Mouse (Mus musculus) hindbrain, postnatal 0 days (tissue): ENCODE measurements around the gene Thbs3. TPM values are rescaled to one million over a fixed set of nuclear protein-coding genes. Genes with fewer than 3 reads are reported as not detected.
A peak's percentile ranks its signal among the peaks of the same experiment; 100 is the strongest.

Experiments used
- ATAC-seq: fragments of 200-750 bp; cut with Nextera tagmentation; 2 replicates; pipeline ENCODE4 v1.8.0; 2017; ENCODE audit warnings: mild to moderate bottlenecking, moderate TSS enrichment, moderate library complexity
- DNase-seq: peaks from one replicate; pipeline ENCODE4 v3.0.0-alpha.2; 2015; ENCODE audit warnings: low spot score
- H3K27ac ChIP-seq: fragments of 300-500 bp; sonication (generic); 2 replicates; pipeline ENCODE4 v1.5.1; 2014; ENCODE audit warnings: mild to moderate bottlenecking
- H3K27me3 ChIP-seq: fragments of 300-500 bp; sonication (generic); 2 replicates; pipeline ENCODE4 v1.6.1; 2014; ENCODE audit warnings: low read length, mixed read lengths; ENCODE audit not compliant: insufficient read depth
- H3K36me3 ChIP-seq: fragments of 300-500 bp; sonication (generic); 2 replicates; pipeline ENCODE4 v1.6.1; 2014; ENCODE audit warnings: low read length, mixed read lengths; ENCODE audit not compliant: insufficient read depth
- H3K4me1 ChIP-seq: fragments of 300-500 bp; sonication (generic); 2 replicates; pipeline ENCODE4 v1.6.1; 2014; ENCODE audit warnings: antibody characterized with exemption, low read length, mixed read lengths; ENCODE audit not compliant: insufficient read depth
- H3K4me2 ChIP-seq: fragments of 300-500 bp; sonication (generic); 2 replicates; pipeline ENCODE4 v1.6.1; 2014; ENCODE audit warnings: low read depth, mild to moderate bottlenecking, low read length, moderate library complexity, mixed read lengths
- H3K4me3 ChIP-seq: fragments of 300-500 bp; sonication (generic); 2 replicates; pipeline ENCODE4 v1.5.1; 2014; ENCODE audit warnings: low read length
- H3K9ac ChIP-seq: fragments of 300-500 bp; sonication (generic); replicated peaks from 2 replicates; pipeline ENCODE4 v1.6.1; 2014; ENCODE audit warnings: mild to moderate bottlenecking, low read length, moderate library complexity, mixed read lengths
- H3K9me3 ChIP-seq: fragments of 300-500 bp; sonication (generic); 2 replicates; pipeline ENCODE4 v1.6.1; 2016; ENCODE audit warnings: low read length, mixed read lengths
- CTCF ChIP-seq: IDR thresholded peaks from 2 replicates; pipeline ENCODE4 v1.5.1; 2016; ENCODE audit warnings: antibody characterized with exemption, control low read depth, low read depth
- WGBS: fragments of 180-500 bp; shearing (Covaris S2); extraction: QIAGEN DNeasy Blood & Tissue Kit; methylation state at CpG from one replicate; pipeline ENCODE4 v1.1.7; 2014; 5-methylcytosine and 5-hydroxymethylcytosine counted together
- polyA plus RNA-seq: library from polyadenylated mRNA; unstranded; fragments of >200 nt; fragmentation: Nextera tagmentation; extraction: Ambion mirVana; gene quantifications from 2 replicates; pipeline ENCODE4 v1.2.1, GENCODE M21; 2015
- total RNA-seq: library from RNA; depleted of rRNA; stranded (reverse); fragments of >200 nt; gene quantifications from 2 replicates; pipeline ENCODE4 v1.2.3, GENCODE M21; 2014

The Thbs3 gene
- total and polyA plus RNA-seq, 2 experiments from 2014 or later: 37.2 to 37.9 TPM

- Histone ChIP-seq H3K9me3 (no peaks in the 10 kb centered on the region), H3K4me1 (no peaks in the 10 kb centered on the region), H3K4me2 (no peak within 1 kb of the TSS), H3K36me3 (no peaks in the 10 kb centered on the region), H3K4me3 (no peak within 1 kb of the TSS), H3K9ac (no peak within 1 kb of the TSS), H3K27ac (no peak within 1 kb of the TSS), H3K27me3 (no peaks in the 10 kb centered on the region)
- 49% methylated on average over 7 of the region's 7 CpGs for WGBS
- TF ChIP-seq CTCF: no peak
- ATAC-seq (no peak), DNase-seq (no peak)
Measured at GRCm38 (mm10) chr3:89259076-89259475, 44.1 kb downstream of the Thbs3 start, which contains the start of gene Dpm3. Gene Dpm3, plus strand, starts transcription at chr3:89259358.

- no peak overlapping the region for H3K4me2 ChIP-seq
- H3K36me3 ChIP-seq: no peaks in the 10 kb centered on the region
- H3K27ac ChIP-seq: no peak overlapping the region
- H3K4me3 ChIP-seq: no peak overlapping the region
- ATAC-seq: no peak
- H3K4me1 ChIP-seq: no peaks in the 10 kb centered on the region
- no peak for TF ChIP-seq CTCF
- H3K27me3 ChIP-seq: no peaks in the 10 kb centered on the region
- DNase-seq: no peak
- WGBS: 69% methylated on average over 3 of the region's 3 CpGs
- no peaks in the 10 kb centered on the region for H3K9me3 ChIP-seq
- no peak overlapping the region for H3K9ac ChIP-seq
Measured at GRCm38 (mm10) chr3:89260211-89260610, 45.2 kb downstream of the Thbs3 start.

DNA sequence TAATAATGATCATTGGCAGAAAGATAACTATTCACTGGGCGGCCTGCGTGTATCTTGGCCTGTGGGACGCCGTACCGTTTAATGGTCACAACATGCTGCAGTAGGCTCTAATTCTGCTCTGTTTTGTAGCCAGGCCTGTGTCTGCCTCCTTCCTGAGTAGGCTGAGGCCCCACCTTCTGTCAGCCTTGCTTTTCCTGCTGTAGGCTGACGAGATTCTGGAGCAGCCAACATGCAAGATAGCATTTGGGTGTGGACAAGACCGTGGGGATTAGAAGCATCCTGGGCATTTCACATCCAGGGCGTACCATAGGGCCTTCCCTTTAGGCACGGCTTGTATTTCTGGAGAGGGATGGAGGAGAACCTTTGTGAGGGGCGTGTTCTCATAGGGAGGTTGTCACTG, 47.4 kb downstream of the Thbs3 start:
- Histone ChIP-seq H3K4me3 (no peak overlapping the region), H3K9ac (no peak overlapping the region), H3K27ac (no peak overlapping the region), H3K36me3 (no peaks in the 10 kb centered on the region), H3K9me3 (no peaks in the 10 kb centered on the region), H3K27me3 (no peaks in the 10 kb centered on the region), H3K4me1 (peaks cover 4% of the 10 kb centered on the region; the same call in 1 of the 2 replicates), H3K4me2 (no peak overlapping the region)
- TF ChIP-seq CTCF: no peak
- 77% methylated on average over 10 of the region's 10 CpGs for WGBS
- DNase-seq: no peak
- no peak for ATAC-seq

DNA sequence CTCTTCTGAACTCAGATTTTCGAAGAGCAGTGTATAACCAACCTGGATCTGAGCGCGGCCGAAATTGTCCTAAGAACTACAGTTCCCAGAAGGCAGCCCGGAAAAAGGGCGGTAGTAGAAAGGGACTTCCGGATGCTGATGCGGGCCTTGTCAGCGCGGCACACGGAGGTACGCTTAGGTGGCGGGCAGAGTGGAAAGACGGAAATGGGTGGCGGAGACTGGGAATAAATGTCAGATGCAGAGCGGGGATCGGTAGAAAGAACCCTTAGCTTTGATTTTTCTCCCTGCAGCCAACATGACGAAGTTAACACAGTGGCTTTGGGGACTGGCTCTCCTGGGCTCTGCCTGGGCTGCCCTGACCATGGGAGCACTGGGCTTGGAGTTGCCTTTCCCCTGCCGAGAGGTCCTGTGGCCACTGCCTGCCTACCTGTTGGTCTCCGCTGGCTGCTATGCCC, 51.5 kb downstream of the Thbs3 start:
- no peaks in the 10 kb centered on the region for H3K9me3 ChIP-seq
- 0% methylated on average over 20 of the region's 20 CpGs for WGBS
- DNase-seq (peak; percentile 92), ATAC-seq (peak; percentile 89)
- peak overlapping the region; percentile 84 for H3K9ac ChIP-seq
- peak overlapping the region; percentile 99 for H3K4me2 ChIP-seq
- no peak for TF ChIP-seq CTCF
- peak overlapping the region; percentile 68 for H3K4me3 ChIP-seq
- H3K4me1 ChIP-seq: peaks cover 18% of the 10 kb centered on the region
- H3K27me3 ChIP-seq: no peaks in the 10 kb centered on the region
- peak overlapping the region; percentile 81; the same call in 1 of the 2 replicates for H3K27ac ChIP-seq
- H3K36me3 ChIP-seq: no peaks in the 10 kb centered on the region

GRCm38 (mm10) chr3:89268916-89269315, 53.9 kb downstream of the Thbs3 start:
- Histone ChIP-seq H3K4me1 (peaks cover 18% of the 10 kb centered on the region), H3K9me3 (no peaks in the 10 kb centered on the region), H3K4me3 (no peak overlapping the region), H3K4me2 (peak overlapping the region; percentile 68; the same call in 1 of the 2 replicates), H3K27ac (no peak overlapping the region), H3K27me3 (no peaks in the 10 kb centered on the region), H3K36me3 (no peaks in the 10 kb centered on the region), H3K9ac (no peak overlapping the region)
- ATAC-seq: no peak
- no peak for DNase-seq
- TF ChIP-seq CTCF: no peak
- WGBS: 57% methylated on average over 8 of the region's 8 CpGs

- peak; percentile 68 for TF ChIP-seq CTCF
- WGBS: 1% methylated on average over 39 of the region's 39 CpGs
- ATAC-seq (peak; percentile 64), DNase-seq (peak; percentile 87)
- Histone ChIP-seq H3K9ac (peak within 1 kb of the TSS; percentile 59), H3K27ac (peak within 1 kb of the TSS; percentile 86), H3K9me3 (no peaks in the 10 kb centered on the region), H3K36me3 (no peaks in the 10 kb centered on the region), H3K4me1 (peaks cover 18% of the 10 kb centered on the region), H3K27me3 (no peaks in the 10 kb centered on the region), H3K4me3 (peak within 1 kb of the TSS; percentile 58), H3K4me2 (peak within 1 kb of the TSS; percentile 68)
Measured at GRCm38 (mm10) chr3:89270051-89270755, 55.2 kb downstream of the Thbs3 start, which contains the start of gene Slc50a1. Gene Slc50a1, minus strand, starts transcription at chr3:89270570.

- Histone ChIP-seq H3K27me3 (no peaks in the 10 kb centered on the region), H3K4me2 (peak overlapping the region; percentile 68), H3K4me3 (peak overlapping the region; percentile 58; the same call in 1 of the 2 replicates), H3K27ac (peak overlapping the region; percentile 86), H3K36me3 (no peaks in the 10 kb centered on the region), H3K9ac (peak overlapping the region; percentile 59; the same call in 1 of the 2 replicates), H3K4me1 (peaks cover 18% of the 10 kb centered on the region), H3K9me3 (no peaks in the 10 kb centered on the region)
- no peak for TF ChIP-seq CTCF
- no peak for ATAC-seq
- 41% methylated on average over 6 of the region's 6 CpGs for WGBS
- DNase-seq: peak; percentile 18
Measured at GRCm38 (mm10) chr3:89270891-89271290, 55.9 kb downstream of the Thbs3 start.
